Mouse (Mus musculus): ENCODE data around the gene Rps13. TPM values are rescaled to one million over a fixed set of nuclear protein-coding genes. Genes with fewer than 3 reads are reported as not detected.

The Rps13 gene
- 889 and 929 TPM in 2 replicates for polyA plus RNA-seq (2012; rRNA removed)

GRCm38 (mm10) chr7:116333713-116334668, at the start of gene Rps13:
Rps13 (minus strand) TSS chr7:116334195.

GRCm38 (mm10) chr7:116307871-116308631, 25.9 kb downstream of the Rps13 start, which contains the start of gene Plekha7:
Plekha7 (minus strand) TSS chr7:116308376.

Other genes starting within 250 kb of the Rps13 start
- 0.65 and 1.3 TPM in 2 replicates for gene Gm4353, start 249.6 kb downstream of the Rps13 start, polyA plus RNA-seq (2012; rRNA removed)
- gene Plekha7, start 25.8 kb downstream of the Rps13 start, polyA plus RNA-seq (2012; rRNA removed): 14.5 and 15.7 TPM in 2 replicates
- 14.5 and 15.4 TPM in 2 replicates for gene Pik3c2a, start 109.3 kb upstream of the Rps13 start, polyA plus RNA-seq (2012; rRNA removed)
- 18.7 and 20.0 TPM in 2 replicates for gene Nucb2, start 170.2 kb upstream of the Rps13 start, polyA plus RNA-seq (2012; rRNA removed)